Mouse (Mus musculus): ENCODE measurements around the gene Capzb.

GRCm38 (mm10) chr4:139169748-139170279 lies 22.9 kb upstream of the Capzb start:
- TF ChIP-seq CTCF (IDR thresholded peaks at IDR 0.05; ENCODE audit: insufficient read depth, low read depth, low read length) (no peak), POLR2A (IDR thresholded peaks at IDR 0.05; ENCODE audit: insufficient read depth, low read depth, low read length) (no peak)

Data from olfactory bulb, adult 2 months (tissue).